Mouse (Mus musculus) lung, adult 2 months (tissue): ENCODE measurements around the gene Sectm1b.

Experiments
- CTCF ChIP-seq: fragments of 200-500 bp; IDR thresholded peaks from 2 replicates; pipeline ENCODE4 v1.5.1; 2011; ENCODE audit warnings: mild to moderate bottlenecking, low read length, control low read depth; ENCODE audit not compliant: insufficient read depth
- POLR2A ChIP-seq: fragments of 200-500 bp; IDR thresholded peaks from 2 replicates; pipeline ENCODE4 v1.6.1; 2011; ENCODE audit warnings: low read depth, mild to moderate bottlenecking, control low read depth, low read length, borderline replicate concordance; ENCODE audit errors: extremely low read depth

DNA sequence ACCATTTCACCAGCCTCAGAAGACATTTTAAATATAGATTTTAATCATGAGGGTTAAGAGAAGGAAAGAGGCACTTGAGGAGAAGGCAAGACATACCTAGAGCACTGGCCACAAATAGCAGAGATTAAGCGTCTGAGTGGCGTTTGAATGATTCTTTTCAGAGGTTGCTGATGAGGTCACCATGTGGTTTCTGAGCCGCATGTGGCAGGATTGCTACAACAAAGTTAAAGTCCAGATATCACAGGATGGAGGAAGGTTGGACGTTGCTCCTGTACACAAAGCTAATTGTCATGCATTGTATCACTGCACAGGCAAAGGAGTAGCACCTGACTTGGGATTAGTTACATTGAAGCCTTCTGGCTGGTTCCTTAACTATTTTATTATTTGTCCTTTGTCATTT is 22.9 kb upstream of the Sectm1b start:
- no peak for TF ChIP-seq CTCF
- TF ChIP-seq POLR2A: no peak
